Mouse (Mus musculus) heart, embryonic 11.5 days (tissue): ENCODE results near the gene Papss2. TPM values are rescaled to one million over a fixed set of nuclear protein-coding genes. Genes with fewer than 3 reads are reported as not detected.

Source experiments
- ATAC-seq: fragments of 200-750 bp; cut with Nextera tagmentation; replicated peaks from 2 replicates; pipeline ENCODE4 v1.8.0; 2017; ENCODE audit warnings: moderate library complexity; ENCODE audit not compliant: insufficient number of reproducible peaks, low FRiP score, low TSS enrichment
- H3K27ac ChIP-seq: fragments of 300-500 bp; sonication (generic); 2 replicates; pipeline ENCODE4 v1.5.1; 2014; ENCODE audit warnings: mild to moderate bottlenecking, low read depth, low read length
- H3K27me3 ChIP-seq: fragments of 300-500 bp; sonication (generic); 2 replicates; pipeline ENCODE4 v1.6.1; 2014; ENCODE audit warnings: mild to moderate bottlenecking, low read length, mixed read lengths; ENCODE audit not compliant: control insufficient read depth, insufficient read depth
- H3K36me3 ChIP-seq: fragments of 300-500 bp; sonication (generic); 2 replicates; pipeline ENCODE4 v1.6.1; 2014; ENCODE audit warnings: mild to moderate bottlenecking, low read length, moderate library complexity, mixed read lengths; ENCODE audit not compliant: control insufficient read depth, insufficient read depth
- H3K4me1 ChIP-seq: fragments of 300-500 bp; sonication (generic); 2 replicates; pipeline ENCODE4 v1.6.1; 2014; ENCODE audit warnings: low read length; ENCODE audit not compliant: control insufficient read depth, insufficient read depth
- H3K4me2 ChIP-seq: fragments of 300-500 bp; sonication (generic); 2 replicates; pipeline ENCODE4 v1.6.1; 2014; ENCODE audit warnings: mild to moderate bottlenecking, moderate library complexity
- H3K4me3 ChIP-seq: fragments of 300-500 bp; sonication (generic); 2 replicates; pipeline ENCODE4 v1.5.1; 2014; ENCODE audit warnings: low read depth, low read length
- H3K9ac ChIP-seq: fragments of 300-500 bp; sonication (generic); 2 replicates; pipeline ENCODE4 v1.6.1; 2014; ENCODE audit warnings: mild to moderate bottlenecking, low read depth, low read length, moderate library complexity
- H3K9me3 ChIP-seq: fragments of 300-500 bp; sonication (generic); replicated peaks from 2 replicates; pipeline ENCODE4 v1.6.1; 2016; ENCODE audit warnings: low read length; ENCODE audit not compliant: control insufficient read depth
- WGBS: fragments of 180-500 bp; shearing (Covaris S2); extraction: QIAGEN DNeasy Blood & Tissue Kit; methylation state at CpG from one replicate; pipeline ENCODE4 v1.1.7; 2014; ENCODE audit not compliant: insufficient replicate concordance; 5-methylcytosine and 5-hydroxymethylcytosine counted together
- polyA plus RNA-seq: library from polyadenylated mRNA; unstranded; fragments of >200 nt; fragmentation: Nextera tagmentation; extraction: Ambion mirVana; gene quantifications from 2 replicates; pipeline ENCODE4 v1.2.1, GENCODE M21; 2014

Papss2 gene
- polyA plus RNA-seq, 1 experiment from 2014 or later, result 28.1 TPM

DNA sequence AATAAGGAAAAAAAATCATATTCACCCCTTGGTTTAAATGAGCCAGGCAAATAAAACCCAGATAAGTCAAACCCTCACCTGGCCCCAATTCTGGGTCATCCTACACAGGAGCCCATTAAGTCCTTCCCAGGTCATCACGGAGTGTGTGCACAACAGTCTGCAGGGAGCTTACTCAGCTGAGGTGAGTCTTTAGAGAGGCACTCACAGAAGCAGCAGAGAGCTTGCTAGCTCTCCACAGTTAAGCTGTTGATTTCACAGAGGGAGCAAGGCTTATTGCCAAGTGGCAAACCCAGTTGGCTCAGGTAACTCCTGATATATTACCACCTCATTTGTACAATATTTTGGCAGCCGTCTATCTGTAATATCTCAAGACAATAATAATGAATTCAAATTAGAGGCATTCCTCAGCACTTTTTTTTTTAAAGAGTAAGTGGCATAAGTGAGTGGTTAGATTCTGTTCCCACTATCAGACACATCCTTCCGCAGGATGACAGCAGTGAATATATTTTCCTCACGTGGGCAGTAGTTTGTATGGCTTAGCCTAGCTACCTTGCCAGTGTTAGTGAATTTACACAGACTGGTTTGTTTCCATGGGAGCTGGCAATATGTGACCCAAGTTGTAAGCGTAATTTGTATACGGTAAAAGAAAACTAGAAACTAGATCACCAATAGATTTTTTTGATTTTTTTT, 9.1 kb downstream of the Papss2 start:
- Histone ChIP-seq H3K4me3 (no peak overlapping the region), H3K9ac (no peak overlapping the region), H3K4me2 (no peak overlapping the region), H3K36me3 (no peaks in the 10 kb centered on the region), H3K27ac (no peak overlapping the region), H3K27me3 (no peaks in the 10 kb centered on the region), H3K4me1 (no peaks in the 10 kb centered on the region), H3K9me3 (no peaks in the 10 kb centered on the region)
- no peak for ATAC-seq
- 87% methylated on average over 6 of the region's 6 CpGs for WGBS

DNA sequence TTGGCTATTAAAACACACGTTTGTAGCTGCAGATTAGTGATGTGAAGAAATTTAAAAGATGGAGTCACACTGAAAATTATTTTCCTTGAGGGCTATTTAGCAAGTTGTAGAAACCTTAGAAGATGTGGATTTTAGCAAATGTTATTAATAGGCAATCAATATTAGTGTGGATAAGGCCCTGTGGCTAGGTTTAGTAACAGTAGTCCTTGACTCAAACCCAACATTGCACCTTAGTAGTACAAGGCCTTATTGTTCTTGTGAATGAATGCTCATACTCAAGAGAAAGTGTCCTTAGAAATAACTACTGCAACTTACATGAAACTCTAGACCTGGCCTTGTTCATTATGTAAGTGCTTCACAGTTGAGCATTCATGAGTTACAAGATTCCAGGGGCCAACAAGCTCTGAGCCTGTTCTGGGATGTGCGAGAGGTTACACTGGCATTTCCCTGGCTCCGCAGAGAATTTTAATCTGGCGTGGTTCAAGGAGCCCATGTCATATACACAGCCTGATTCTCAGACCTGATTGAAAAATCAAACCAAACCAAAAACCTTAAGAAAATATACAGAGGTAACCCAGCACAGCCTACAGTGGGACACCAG, 10.7 kb downstream of the Papss2 start:
- Histone ChIP-seq H3K4me3 (no peak overlapping the region), H3K36me3 (no peaks in the 10 kb centered on the region), H3K4me1 (no peaks in the 10 kb centered on the region), H3K9ac (no peak overlapping the region), H3K9me3 (no peaks in the 10 kb centered on the region), H3K27me3 (no peaks in the 10 kb centered on the region), H3K4me2 (no peak overlapping the region), H3K27ac (no peak overlapping the region)
- WGBS, result 63% methylated on average over 4 of the region's 4 CpGs
- ATAC-seq, result no peak

DNA sequence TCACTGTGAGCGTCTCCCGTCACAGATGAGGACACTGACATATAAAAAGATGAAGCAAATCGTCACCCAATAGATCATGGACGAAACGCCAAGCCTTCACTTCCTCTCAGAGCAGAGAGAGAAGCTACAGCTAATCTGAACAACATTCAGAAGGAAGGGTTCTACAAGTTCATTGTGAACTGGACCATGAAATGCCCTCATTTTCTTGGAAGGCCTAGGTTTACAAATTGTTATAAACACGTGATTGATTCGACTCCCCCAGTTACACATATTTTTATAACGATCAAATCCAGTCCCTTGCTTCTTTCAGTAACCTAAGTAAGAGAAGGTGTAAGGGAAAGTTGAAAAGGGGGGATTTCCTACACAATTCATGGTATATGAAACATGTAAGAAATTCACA, 11.4 kb downstream of the Papss2 start:
- Histone ChIP-seq H3K9ac (no peak overlapping the region), H3K27ac (no peak overlapping the region), H3K4me1 (no peaks in the 10 kb centered on the region), H3K4me3 (no peak overlapping the region), H3K4me2 (no peak overlapping the region), H3K27me3 (no peaks in the 10 kb centered on the region), H3K36me3 (no peaks in the 10 kb centered on the region), H3K9me3 (no peaks in the 10 kb centered on the region)
- ATAC-seq, result no peak
- WGBS, result 71% methylated on average over 8 of the region's 8 CpGs

DNA sequence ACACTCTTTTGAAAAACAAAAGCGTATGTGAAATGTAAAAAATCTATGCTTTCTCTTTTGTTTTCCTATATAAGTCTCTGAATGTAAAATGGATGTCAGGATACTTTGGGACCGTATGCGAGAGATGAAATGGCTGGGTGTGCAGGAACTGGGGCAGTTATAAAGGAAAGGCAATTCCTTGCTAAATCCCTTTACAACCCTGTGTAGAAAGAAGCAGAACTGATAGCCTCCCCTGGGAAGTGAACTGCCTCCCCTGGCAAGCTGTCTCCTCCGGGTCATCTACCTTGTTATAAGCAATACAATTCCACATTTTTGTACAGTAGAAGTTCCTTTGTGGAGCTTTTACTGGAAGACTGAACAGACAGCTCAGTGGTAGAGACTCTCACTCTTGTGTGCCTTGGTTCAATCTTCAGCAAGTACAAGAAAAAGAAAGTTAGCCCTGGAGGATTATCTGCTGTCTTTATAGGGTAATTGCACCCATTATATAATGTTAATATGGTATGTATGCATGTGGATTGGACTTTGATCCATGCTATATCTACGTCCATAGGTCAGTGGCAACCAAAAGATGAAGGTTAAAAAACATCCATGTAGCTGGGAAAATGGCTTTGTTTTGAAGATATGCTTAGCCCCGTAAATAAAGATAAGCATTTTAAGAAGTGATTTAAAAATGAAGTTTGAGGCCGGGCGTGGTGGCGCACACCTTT, 15.9 kb downstream of the Papss2 start:
- H3K9ac ChIP-seq, result no peak overlapping the region

DNA sequence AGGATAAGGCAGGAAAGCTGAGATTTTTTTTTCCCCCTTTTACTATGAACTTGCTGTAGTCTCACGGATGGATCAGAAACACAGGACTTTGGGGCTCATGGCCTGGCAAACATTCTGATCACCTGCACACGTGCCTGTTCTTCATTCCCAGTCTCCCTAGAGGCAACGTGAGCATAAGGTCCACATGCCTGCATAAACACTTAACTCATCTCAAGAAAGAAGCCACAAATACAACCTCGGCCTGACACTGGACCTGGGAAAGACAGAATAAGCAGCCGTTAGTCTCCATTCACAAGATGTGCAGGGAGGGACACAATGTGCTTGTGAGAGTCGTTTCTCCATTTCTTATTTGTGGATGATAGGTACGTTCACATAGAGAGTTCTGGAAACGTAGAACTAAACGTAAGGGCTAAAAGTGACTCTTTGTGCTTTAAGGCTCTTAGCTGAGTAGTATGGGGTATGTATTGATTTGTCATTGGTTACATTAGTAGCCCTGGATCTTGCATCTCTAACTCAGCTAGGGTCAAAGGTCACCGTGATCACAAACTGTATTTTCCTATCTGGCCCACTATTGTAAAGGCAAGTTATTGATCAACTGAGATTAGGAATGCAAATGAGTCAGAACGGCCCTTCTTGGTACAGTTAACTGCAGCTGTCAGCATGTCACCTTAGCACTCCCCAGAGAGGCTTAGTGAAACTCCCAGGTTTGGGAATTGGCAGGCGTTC, 18.6 kb downstream of the Papss2 start:
- Histone ChIP-seq H3K27ac (no peak overlapping the region), H3K4me2 (no peak overlapping the region), H3K4me1 (no peaks in the 10 kb centered on the region), H3K27me3 (no peaks in the 10 kb centered on the region), H3K4me3 (no peak overlapping the region), H3K9ac (no peak overlapping the region), H3K36me3 (no peaks in the 10 kb centered on the region), H3K9me3 (no peaks in the 10 kb centered on the region)
- ATAC-seq, result no peak
- WGBS, result 75% methylated on average over 12 of the region's 12 CpGs

More for the DNA sequence above, 15.9 kb downstream of the Papss2 start:
- no peak overlapping the region for H3K27ac ChIP-seq
- no peaks in the 10 kb centered on the region for H3K27me3 ChIP-seq
- H3K9me3 ChIP-seq, result no peaks in the 10 kb centered on the region
- H3K4me2 ChIP-seq, result no peak overlapping the region
- ATAC-seq, result no peak
- no peaks in the 10 kb centered on the region for H3K36me3 ChIP-seq
- WGBS, result 84% methylated on average over 9 of the region's 9 CpGs
- no peak overlapping the region for H3K4me3 ChIP-seq
- H3K4me1 ChIP-seq, result no peaks in the 10 kb centered on the region

DNA sequence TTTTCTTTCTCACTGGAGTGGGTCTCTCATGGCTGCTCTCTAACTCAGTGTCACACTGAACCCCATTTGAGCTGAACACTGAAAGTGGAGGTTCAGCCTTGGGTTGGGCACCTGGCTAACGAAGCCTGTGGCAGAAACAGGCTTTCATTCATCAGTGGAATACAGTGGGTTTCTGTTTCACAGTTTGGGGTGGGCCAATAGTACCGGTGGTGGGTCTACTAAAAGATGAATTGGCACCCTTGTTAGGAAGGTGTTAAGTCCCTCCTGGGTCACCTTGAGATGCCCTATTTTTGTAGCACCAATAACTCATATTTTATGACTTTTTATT, 19.1 kb downstream of the Papss2 start:
- Histone ChIP-seq H3K27ac (no peak overlapping the region), H3K4me3 (no peak overlapping the region), H3K36me3 (no peaks in the 10 kb centered on the region), H3K4me1 (no peaks in the 10 kb centered on the region), H3K4me2 (no peak overlapping the region), H3K9me3 (no peaks in the 10 kb centered on the region), H3K27me3 (no peaks in the 10 kb centered on the region), H3K9ac (no peak overlapping the region)
- ATAC-seq, result no peak
- 73% methylated on average over 2 of the region's 2 CpGs for WGBS

DNA sequence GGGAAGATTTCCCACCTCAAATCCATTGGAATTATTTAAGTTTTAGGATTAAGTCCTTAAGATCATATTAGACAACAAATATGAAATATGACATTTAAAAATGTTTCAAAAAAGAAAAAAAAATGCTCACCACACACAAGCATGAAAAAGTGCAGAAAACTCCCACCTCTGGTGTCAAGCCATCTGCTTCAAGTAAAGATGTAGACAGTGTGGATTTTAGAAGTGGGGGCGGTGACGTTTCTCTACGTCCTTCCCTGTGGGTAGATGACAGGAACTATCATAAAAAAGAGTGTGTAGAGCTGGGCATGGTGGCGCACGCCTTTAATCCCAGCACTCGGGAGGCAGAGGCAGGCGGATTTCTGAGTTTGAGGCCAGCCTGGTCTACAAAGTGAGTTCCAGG, 21.1 kb downstream of the Papss2 start:
- 84% methylated on average over 7 of the region's 7 CpGs for WGBS
- ATAC-seq, result no peak
- Histone ChIP-seq H3K4me1 (no peaks in the 10 kb centered on the region), H3K36me3 (no peaks in the 10 kb centered on the region), H3K9ac (no peak overlapping the region), H3K4me2 (no peak overlapping the region), H3K9me3 (no peaks in the 10 kb centered on the region), H3K27me3 (no peaks in the 10 kb centered on the region), H3K4me3 (no peak overlapping the region), H3K27ac (no peak overlapping the region)

DNA sequence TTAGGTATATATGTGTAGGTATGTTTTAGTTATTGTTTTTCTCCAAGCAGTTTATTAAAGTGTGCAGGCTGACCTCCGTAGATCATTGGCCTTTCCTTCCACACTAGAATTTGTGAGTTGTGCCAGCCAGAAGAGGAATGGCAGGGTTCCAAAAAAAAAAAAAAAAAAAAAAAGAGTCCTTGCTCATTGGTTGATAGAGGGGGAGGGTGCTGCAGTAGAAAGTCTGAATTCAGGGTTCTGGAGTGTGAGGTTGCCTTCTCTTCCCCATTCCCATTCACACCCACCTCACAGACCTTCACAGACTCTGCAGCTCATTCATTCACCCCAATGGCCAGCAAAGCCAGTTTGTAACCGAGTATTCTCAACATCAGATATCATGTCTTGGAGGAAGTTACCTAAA, 24.1 kb downstream of the Papss2 start:
- H3K4me2 ChIP-seq, result no peak overlapping the region
- no peak overlapping the region for H3K27ac ChIP-seq
- H3K4me1 ChIP-seq, result no peaks in the 10 kb centered on the region
- no peak overlapping the region for H3K9ac ChIP-seq
- no peaks in the 10 kb centered on the region for H3K36me3 ChIP-seq
- WGBS, result 77% methylated on average over 2 of the region's 2 CpGs
- no peaks in the 10 kb centered on the region for H3K27me3 ChIP-seq
- no peak overlapping the region for H3K4me3 ChIP-seq
- ATAC-seq, result no peak
- no peaks in the 10 kb centered on the region for H3K9me3 ChIP-seq
